In the genomic region with DNA sequence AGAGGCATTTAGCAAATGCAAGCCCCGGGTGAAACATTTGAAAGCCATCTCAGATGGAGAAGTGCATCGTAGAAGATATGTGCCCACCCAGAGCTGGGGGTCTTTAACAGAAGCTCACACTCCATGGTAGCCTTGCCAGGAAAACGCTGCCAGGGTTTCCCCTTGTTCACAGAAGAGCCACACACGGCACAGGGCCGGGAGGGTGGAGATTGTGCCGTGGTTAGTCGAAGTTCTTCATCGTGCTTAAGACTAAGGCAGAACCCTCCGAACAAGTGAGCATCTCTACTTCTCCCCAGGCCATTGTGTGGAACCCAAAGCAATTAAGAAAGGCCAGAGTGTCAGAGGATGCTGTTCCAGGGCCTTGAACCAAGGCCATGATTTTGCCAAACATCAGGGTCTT, we compare ENCODE assay signal across 10 mouse cellular contexts.
DNase-seq lines count a peak whose midpoint lies in the region; ATAC-seq and TF ChIP-seq lines count a peak whose summit lies in the region.
"Had no signal": no experiment of that assay in that cellular context is flagged by ENCODE, and none has a peak within 500 bp of the region (broad histone marks: within the 10 kb centered on the region; RNA-seq: fewer than 3 reads in every experiment).

No protein-coding gene starts in this region.

- ATAC-seq in heart, embryonic 16.5 days (replicated peaks; ENCODE audit: extremely low read depth, insufficient read depth, low FRiP score), result no peak
- no peak for ATAC-seq in intestine, embryonic 14.5 days (replicated peaks; ENCODE audit: low FRiP score, low TSS enrichment, low read depth)
- no peak for ATAC-seq in stomach, embryonic 16.5 days (ENCODE audit: insufficient read depth, low FRiP score)
- ATAC-seq: inflammation-experienced regulatory T-cells, adult 6 months had no signal

- peak overlapping the region; percentile 70 for H3K4me2 ChIP-seq in heart, embryonic 16.5 days (ENCODE audit: low read depth, low read length)
- peak overlapping the region; percentile 80 for H3K4me2 ChIP-seq in intestine, embryonic 14.5 days (ENCODE audit: low read length)
- H3K4me2 ChIP-seq in stomach, embryonic 16.5 days (ENCODE audit: low read depth, low read length), result peak overlapping the region; percentile 77

- H3K9me3 ChIP-seq in heart, embryonic 16.5 days (replicated peaks; ENCODE audit: control insufficient read depth, low read length), result no peaks in the 10 kb centered on the region
- H3K9me3 ChIP-seq in intestine, embryonic 14.5 days (ENCODE audit: control insufficient read depth, low read length), result no peaks in the 10 kb centered on the region
- no peaks in the 10 kb centered on the region for H3K9me3 ChIP-seq in stomach, embryonic 16.5 days (replicated peaks; ENCODE audit: control insufficient read depth, low read length)

- 0 out of 2 replicates have a peak, but pooled peaks cover 3% of the 10 kb centered on the region for H3K36me3 ChIP-seq in heart, embryonic 16.5 days (ENCODE audit: control insufficient read depth, insufficient read depth)
- H3K36me3 ChIP-seq in spleen, adult 2 months (ENCODE audit: control insufficient read depth, insufficient read depth, low read length), result no peaks in the 10 kb centered on the region
- H3K36me3 ChIP-seq in intestine, embryonic 14.5 days (ENCODE audit: control insufficient read depth, insufficient read depth, low read length), result 0 out of 2 replicates have a peak, but pooled peaks cover 3% of the 10 kb centered on the region
- no peaks in the 10 kb centered on the region for H3K36me3 ChIP-seq in stomach, embryonic 16.5 days (ENCODE audit: control insufficient read depth, insufficient read depth, low read length)

- no peak for TF ChIP-seq CTCF in spleen, adult 2 months (IDR thresholded peaks at IDR 0.05; ENCODE audit: extremely low read depth, insufficient read depth, insufficient read length, insufficient replicate concordance)

- intact Hi-C loops in heart, postnatal 14 days (cut with DNase I), result loop anchor here (2.0 kb wide), 1 partner anchor 33 kb away; no protein-coding TSS in a partner anchor

- H3K27me3 ChIP-seq in heart, embryonic 16.5 days (ENCODE audit: control insufficient read depth, insufficient read depth, low read length), result no peaks in the 10 kb centered on the region
- peaks cover 20% of the 10 kb centered on the region for H3K27me3 ChIP-seq in spleen, adult 2 months (ENCODE audit: control insufficient read depth, insufficient read depth, low read length)
- H3K27me3 ChIP-seq in intestine, embryonic 14.5 days (replicated peaks; ENCODE audit: control insufficient read depth, insufficient read depth, low read length), result peaks cover 45% of the 10 kb centered on the region
- 0 out of 2 replicates have a peak, but pooled peaks cover 5% of the 10 kb centered on the region for H3K27me3 ChIP-seq in stomach, embryonic 16.5 days (ENCODE audit: control insufficient read depth, insufficient read depth, low read length)

- DNase-seq in heart, postnatal 14 days, result no peak
- no peak for DNase-seq in spleen, adult 2 months (ENCODE audit: low read depth in 1 of 2, low spot score in 2 of 2)
- DNase-seq in spleen, postnatal 36 days (ENCODE audit: low spot score in 2 of 2), result no peak
- DNase-seq in intestine, embryonic 14.5 days (ENCODE audit: low spot score), result no peak
- no peak for DNase-seq in spleen, postnatal 10 days (ENCODE audit: low spot score in 2 of 2)
- no peak for DNase-seq in cerebellum, adult 11 months

- H3K4me3 ChIP-seq in heart, embryonic 16.5 days (ENCODE audit: low read length), result peak overlapping the region; percentile 44
- peak overlapping the region; percentile 23; the same call in 1 of the 2 replicates for H3K4me3 ChIP-seq in spleen, adult 2 months (ENCODE audit: extremely low read depth, insufficient read depth, insufficient read length)
- H3K4me3 ChIP-seq in intestine, embryonic 14.5 days (ENCODE audit: low read depth, low read length), result peak overlapping the region; percentile 61
- H3K4me3 ChIP-seq in stomach, embryonic 16.5 days (replicated peaks; ENCODE audit: low read length), result peak overlapping the region; percentile 80

- H3K4me1 ChIP-seq in heart, embryonic 16.5 days (ENCODE audit: control insufficient read depth, insufficient read depth, low read length), result peaks cover 50% of the 10 kb centered on the region
- peaks cover 18% of the 10 kb centered on the region for H3K4me1 ChIP-seq in spleen, adult 2 months (ENCODE audit: control insufficient read depth, insufficient read depth, insufficient read length)
- H3K4me1 ChIP-seq in intestine, embryonic 14.5 days (replicated peaks; ENCODE audit: control insufficient read depth, insufficient read depth, low read length), result peaks cover 15% of the 10 kb centered on the region; the same call in 1 of the 2 replicates
- H3K4me1 ChIP-seq in stomach, embryonic 16.5 days (ENCODE audit: control insufficient read depth, insufficient read depth, low read length), result peaks cover 30% of the 10 kb centered on the region

- H3K27ac ChIP-seq in heart, embryonic 16.5 days (ENCODE audit: low read length), result no peak overlapping the region
- peak overlapping the region; percentile 43; the same call in 1 of the 2 replicates for H3K27ac ChIP-seq in spleen, adult 2 months (ENCODE audit: insufficient read depth, low read length)
- no peak overlapping the region for H3K27ac ChIP-seq in intestine, embryonic 14.5 days (ENCODE audit: low read depth)
- no peak overlapping the region for H3K27ac ChIP-seq in stomach, embryonic 16.5 days (ENCODE audit: low read length)
- H3K27ac ChIP-seq: macrophage had no signal

- TF ChIP-seq POLR2A in spleen, adult 2 months (IDR thresholded peaks at IDR 0.05; ENCODE audit: low read depth, low read length), result no peak

- WGBS in heart, embryonic 16.5 days, result 77% methylated on average over 9 of the region's 9 CpGs
- WGBS in spleen, adult 2 months, result 66% methylated on average over 9 of the region's 9 CpGs
- 86% methylated on average over 9 of the region's 9 CpGs for WGBS in intestine, embryonic 14.5 days
- 79% methylated on average over 9 of the region's 9 CpGs for WGBS in stomach, embryonic 16.5 days

- H3K9ac ChIP-seq in heart, embryonic 16.5 days (ENCODE audit: low read length), result peak overlapping the region; percentile 60
- H3K9ac ChIP-seq in intestine, embryonic 14.5 days (ENCODE audit: low read length), result no peak overlapping the region
- peak overlapping the region; percentile 31; the same call in 1 of the 2 replicates for H3K9ac ChIP-seq in stomach, embryonic 16.5 days (ENCODE audit: low read length)

Comparison
In these comparisons a context has a peak if more than half of its experiments do, and no peak if none do; other contexts are left out.
1. H3K4me3 ChIP-seq: peak in every context shown above with its lines; median percentile 80 in stomach, embryonic 16.5 days; 61 in intestine, embryonic 14.5 days; 44 in heart, embryonic 16.5 days; 23 in spleen, adult 2 months.